Mouse (Mus musculus) small intestine, adult 2 months (tissue): ENCODE data around the gene Cnr2.

Source experiments
- CTCF ChIP-seq: fragments of 200-500 bp; IDR thresholded peaks from 2 replicates; pipeline ENCODE4 v1.5.1; 2012; ENCODE audit warnings: low read depth, mild to moderate bottlenecking, control low read depth, inconsistent platforms, low read length, moderate library complexity, mixed read lengths; ENCODE audit not compliant: insufficient replicate concordance, insufficient read length; ENCODE audit errors: extremely low read depth
- POLR2A ChIP-seq: fragments of 200-500 bp; IDR thresholded peaks from 2 replicates; pipeline ENCODE4 v1.6.1; 2012; ENCODE audit warnings: low read depth, mild to moderate bottlenecking, control low read depth, inconsistent platforms, low read length, moderate library complexity

GRCm38 (mm10) chr4:135899050-135899448 is 3.9 kb downstream of the Cnr2 start:
- TF ChIP-seq POLR2A (no peak), CTCF (no peak)
